Mouse (Mus musculus) layer of hippocampus, postnatal 25 days (tissue): ENCODE data around the gene Fat1. TPM values are rescaled to one million over a fixed set of nuclear protein-coding genes. Genes with fewer than 3 reads are reported as not detected.
"Not testable (repeated sequence)": the region's sequence is repeated elsewhere in the genome, so short reads cannot be mapped to it uniquely, and the experiment has no call there.

Source experiments
- DNase-seq, 2 experiments: peaks; one replicate each; pipeline ENCODE4 v3.0.0; 2022; ENCODE audit warnings: mixed read lengths in 2 of 2, low spot score in 1 of 2; ENCODE audit errors: extremely low spot score in 1 of 2
- total RNA-seq, 2 experiments: library from RNA; stranded (reverse); gene quantifications; 2 replicates each; pipeline ENCODE4 v1.2.3; 2021

Gene Fat1
- total RNA-seq, 2 experiments from 2014 or later = 22.7 to 28.7 TPM

DNA sequence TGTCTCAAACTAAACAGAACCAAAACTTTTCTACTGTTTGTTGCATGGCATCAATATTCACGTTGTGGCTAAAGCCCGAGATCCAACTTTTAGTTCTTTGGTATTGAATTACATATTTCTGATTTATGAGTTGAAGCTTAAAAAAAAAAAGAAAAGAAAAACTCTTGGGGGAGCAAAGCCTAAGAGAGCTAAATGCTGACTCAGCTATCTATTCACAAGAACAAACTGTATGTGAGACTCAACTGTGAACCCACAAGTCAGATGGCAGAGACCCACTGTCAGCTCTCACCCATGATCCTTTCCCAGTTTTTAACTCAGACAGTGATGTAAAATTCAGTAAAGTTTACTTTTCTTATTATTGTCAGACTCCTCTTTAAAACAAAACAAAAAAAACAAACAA, 124.8 kb downstream of the Fat1 start:
- no peak for DNase-seq

DNA sequence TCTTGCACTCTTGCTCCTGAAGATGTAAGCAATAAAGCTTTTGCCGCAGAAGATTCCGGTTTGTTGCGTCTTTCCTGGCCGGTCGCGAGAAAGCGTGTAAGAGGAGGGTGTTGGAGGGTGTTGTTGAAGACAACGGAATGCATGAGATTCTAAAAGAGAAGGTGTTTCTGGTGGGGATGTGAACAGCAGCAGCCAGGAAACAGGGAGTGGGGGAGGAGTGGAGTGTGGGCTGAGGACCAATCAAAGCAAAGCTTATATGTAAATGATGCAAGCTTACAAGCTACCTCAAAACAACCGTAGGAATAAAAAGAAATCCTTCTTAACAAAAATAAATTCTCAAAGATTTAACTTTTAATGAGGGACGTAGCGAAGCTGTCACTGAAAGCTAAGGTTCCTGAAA, 127.1 kb downstream of the Fat1 start:
- no peak for DNase-seq

DNA sequence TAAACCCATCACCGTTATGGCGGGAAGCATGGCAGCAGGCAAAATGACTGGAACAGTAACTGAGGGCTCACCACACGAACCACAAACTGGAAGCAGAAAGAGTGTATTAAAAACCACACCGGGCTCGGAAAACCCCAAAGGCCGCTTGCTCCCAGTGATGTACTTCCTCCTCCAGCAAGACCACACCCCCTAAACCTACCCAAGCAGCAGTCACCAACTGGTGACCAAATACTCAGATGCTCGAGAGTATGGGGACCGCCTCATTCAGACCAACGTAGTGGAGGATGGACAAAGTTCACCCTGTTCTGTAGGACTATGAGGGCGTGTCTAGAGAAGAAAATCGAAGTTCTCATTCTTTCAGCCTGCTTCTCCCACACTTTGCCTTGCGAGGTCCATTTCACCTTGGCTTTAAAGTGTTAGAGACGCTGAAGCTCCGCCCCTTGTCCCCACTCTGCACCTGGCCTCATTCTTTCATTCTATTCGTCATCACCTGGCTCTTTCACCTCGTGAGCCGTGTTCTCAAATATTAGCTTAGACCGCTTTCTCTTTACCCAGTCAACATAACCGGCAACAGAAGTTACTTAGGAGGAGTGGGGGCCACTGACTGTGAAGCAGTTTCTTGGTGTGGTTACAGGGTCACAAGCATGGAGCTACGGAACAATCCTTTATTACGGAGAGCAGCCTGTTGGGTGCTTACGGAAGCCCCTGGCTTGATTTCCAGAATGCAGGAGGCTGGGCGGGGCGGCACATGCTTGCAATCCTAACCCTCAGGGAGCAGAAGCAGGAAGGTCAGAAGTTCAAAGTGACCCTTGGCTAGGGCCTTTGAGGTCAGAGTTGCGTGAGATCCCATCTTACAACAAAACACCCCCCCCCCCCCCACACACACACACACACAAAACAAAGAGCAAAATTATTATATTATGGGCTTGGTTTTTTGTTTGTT, 128.0 kb downstream of the Fat1 start:
- DNase-seq = no peak

DNA sequence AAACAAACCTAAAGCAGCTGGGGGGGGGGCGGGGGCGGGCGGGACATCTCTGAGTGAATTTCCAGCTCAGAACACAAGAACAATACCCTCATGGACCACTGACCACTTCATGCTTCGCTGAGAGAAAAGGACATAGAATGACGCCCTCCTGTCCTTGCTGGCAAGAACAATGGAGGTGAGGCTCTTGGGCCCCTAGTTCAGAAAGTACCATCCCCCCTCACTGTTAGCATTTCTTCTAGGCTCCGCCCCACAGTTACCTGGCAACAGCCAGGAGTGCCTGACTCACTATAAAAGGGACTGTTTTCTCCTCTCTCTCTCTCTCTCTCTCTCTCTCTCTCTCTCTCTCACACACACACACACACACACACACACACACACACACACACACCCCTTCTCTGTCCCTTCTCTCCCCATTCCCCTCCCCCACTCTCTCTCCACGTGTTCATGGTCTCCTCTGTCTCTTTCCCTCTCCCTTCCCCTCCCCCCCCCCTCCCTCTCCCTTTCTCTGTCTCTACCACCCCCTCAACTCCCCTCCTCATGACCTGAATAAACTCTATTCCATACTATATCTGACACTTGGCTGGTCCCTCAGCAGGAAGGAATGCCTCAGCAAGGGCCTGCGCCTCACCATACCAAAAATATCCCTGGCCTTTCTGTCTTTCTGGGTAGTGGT, 129.1 kb downstream of the Fat1 start:
- DNase-seq = no peak

DNA sequence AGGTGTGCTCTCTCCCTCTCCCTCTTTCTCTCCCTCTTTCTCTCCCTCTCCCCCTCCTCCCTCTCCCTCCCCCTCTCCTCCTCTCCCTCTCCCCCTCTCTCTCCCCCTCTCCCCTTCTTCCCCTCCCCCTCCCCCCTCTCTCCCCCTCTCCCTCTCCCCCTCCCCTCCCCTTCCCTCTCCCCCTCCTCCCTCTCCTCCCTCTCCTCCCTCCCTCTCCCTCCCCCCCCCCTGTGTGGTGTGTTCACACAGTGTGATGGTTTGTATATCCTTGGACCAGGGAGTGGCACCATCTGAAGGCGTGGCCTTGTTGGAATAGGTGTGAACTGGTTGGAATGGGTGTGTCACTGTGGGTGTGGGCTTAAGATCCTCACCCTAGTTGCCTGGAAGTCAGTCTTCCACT, 130.1 kb downstream of the Fat1 start:
- not testable (repeated sequence) for DNase-seq

DNA sequence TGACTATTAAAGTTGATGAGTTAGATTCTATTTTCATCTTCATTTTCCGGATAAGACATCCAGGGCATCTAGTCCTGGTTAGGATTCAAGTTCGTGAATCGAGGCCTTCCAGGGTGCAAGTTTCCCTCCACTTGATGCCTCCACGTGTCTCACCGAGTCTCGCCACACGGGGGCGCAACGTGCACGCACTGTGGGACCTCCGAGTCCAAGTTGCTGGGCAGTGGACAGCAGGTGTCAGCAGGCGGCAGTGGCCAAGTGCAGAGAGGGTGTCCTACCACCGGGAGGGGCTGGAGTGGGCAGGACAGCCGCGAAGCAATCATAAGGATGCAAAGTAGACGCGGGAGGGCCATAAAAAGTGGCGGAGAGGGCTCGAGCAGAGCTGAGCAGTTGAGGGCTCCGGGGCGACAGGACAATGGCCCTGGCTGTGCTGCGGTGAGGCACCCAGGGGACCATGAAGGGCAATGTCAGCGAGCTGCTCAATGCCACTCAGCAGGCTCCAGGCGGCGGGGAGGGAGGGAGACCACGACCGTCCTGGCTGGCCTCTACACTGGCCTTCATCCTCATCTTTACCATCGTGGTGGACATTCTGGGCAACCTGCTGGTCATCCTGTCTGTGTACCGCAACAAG, 133.6 kb downstream of the Fat1 start, which contains the start of gene Mtnr1a:
Gene Mtnr1a, plus strand, starts transcription at position 379 of the 628 bp plus-strand sequence.
- DNase-seq = peak; percentile 97 to 99

DNA sequence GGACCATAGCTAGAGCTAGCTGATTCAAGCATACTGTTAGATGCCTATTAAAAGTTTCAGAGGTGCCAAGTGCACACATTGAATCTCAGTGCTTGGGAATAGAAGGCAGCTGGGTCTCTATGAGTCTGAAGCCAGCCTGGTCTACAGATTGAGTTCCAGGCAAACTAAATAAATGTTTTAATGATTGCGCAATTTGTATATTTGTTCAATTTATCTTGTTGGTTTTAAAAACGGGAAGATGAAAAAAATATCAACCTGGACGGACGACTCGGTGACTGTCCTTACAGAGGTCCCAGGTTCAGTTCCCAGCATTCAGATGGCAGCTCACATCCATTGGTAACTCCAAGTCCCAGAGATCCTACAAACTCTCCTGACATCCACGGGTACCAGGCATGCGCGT, 135.7 kb downstream of the Fat1 start:
- no peak for DNase-seq

DNA sequence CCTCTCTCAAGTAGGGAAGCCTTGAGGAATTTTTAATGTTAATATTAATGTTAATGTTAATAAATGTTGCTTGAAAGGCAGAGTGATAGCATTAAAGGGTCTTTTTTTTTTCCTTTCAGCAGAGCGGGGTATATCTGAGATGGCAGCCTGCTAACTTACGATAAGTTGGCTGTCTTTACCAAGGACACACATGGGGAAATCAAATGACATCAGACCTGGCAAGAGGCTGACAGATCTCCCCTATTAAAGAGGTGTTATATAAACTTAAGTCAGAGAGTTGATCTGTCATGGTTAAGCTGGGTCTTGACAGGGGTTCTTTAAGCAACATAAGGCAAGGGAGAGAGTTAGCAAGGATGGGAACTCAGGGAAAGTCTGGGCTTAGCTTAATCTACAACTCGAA, 145.6 kb downstream of the Fat1 start:
- no peak for DNase-seq

DNA sequence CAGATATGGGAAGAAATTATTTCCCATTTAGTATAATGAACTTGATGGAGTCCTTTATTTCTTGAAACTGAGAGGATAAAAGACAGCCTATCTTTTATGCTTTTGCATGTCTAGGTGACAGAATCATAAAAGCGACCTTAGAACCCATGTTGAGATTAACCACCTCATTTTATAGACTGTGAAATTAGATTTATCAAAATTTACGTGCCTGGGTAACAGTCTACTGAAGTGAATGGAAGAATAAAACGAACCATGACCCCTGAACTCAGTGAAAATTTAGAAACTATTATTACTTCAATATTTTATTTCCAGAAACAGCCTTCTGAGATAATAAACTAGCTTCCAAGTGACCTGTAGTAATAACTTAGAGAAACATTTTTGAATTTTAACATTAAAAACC, 158.4 kb downstream of the Fat1 start:
- DNase-seq = no peak

Other genes starting within 250 kb of the Fat1 start
- gene Mtnr1a, start 133.7 kb downstream of the Fat1 start, total RNA-seq = not detected